In genomic region chr10:80614351-80614750, GRCm38 (mm10) we compare ENCODE assay signal across 17 mouse cellular contexts. TPM values are rescaled to one million over a fixed set of nuclear protein-coding genes. Genes with fewer than 3 reads are reported as not detected.
DNase-seq lines count a peak whose midpoint lies in the region; ATAC-seq lines count a peak whose summit lies in the region.
"Had no signal": no experiment of that assay in that cellular context is flagged by ENCODE, and none has a peak within 500 bp of the region (broad histone marks: within the 10 kb centered on the region; RNA-seq: fewer than 3 reads in every experiment).

No protein-coding gene starts in this region.

- intact Hi-C loops in gastrocnemius, postnatal 14 days (cut with DNase I; ENCODE audit: low total_unique reads): no loop called here

- no peaks in the 10 kb centered on the region for H3K27me3 ChIP-seq in hindbrain, embryonic 13.5 days
- H3K27me3 ChIP-seq in hindbrain, embryonic 16.5 days (replicated peaks; ENCODE audit: control insufficient read depth, insufficient read depth, low read length): no peaks in the 10 kb centered on the region
- no peaks in the 10 kb centered on the region for H3K27me3 ChIP-seq in neural tube, embryonic 11.5 days (ENCODE audit: control insufficient read depth, insufficient read depth, low read length)
- no peaks in the 10 kb centered on the region for H3K27me3 ChIP-seq in forebrain, embryonic 14.5 days (replicated peaks; ENCODE audit: control insufficient read depth, insufficient read depth, low read length)
- H3K27me3 ChIP-seq: embryonic facial prominence, embryonic 13.5 days; forebrain, embryonic 13.5 days; heart, embryonic 12.5 days had no signal

- H3K36me3 ChIP-seq in hindbrain, embryonic 13.5 days: peaks cover 58% of the 10 kb centered on the region
- H3K36me3 ChIP-seq in hindbrain, embryonic 16.5 days (ENCODE audit: control insufficient read depth, insufficient read depth, low read length): peaks cover 18% of the 10 kb centered on the region
- peaks cover 9% of the 10 kb centered on the region for H3K36me3 ChIP-seq in neural tube, embryonic 11.5 days (ENCODE audit: control insufficient read depth, insufficient read depth, low read length)
- peaks cover 49% of the 10 kb centered on the region for H3K36me3 ChIP-seq in forebrain, embryonic 14.5 days (ENCODE audit: control insufficient read depth, insufficient read depth, low read length)

- H3K9ac ChIP-seq in hindbrain, embryonic 13.5 days: 0 out of 2 replicates have a peak overlapping the region, but pooled peaks have one; percentile 15
- H3K9ac ChIP-seq in hindbrain, embryonic 16.5 days (ENCODE audit: low read depth, low read length): no peak overlapping the region
- H3K9ac ChIP-seq in neural tube, embryonic 11.5 days (ENCODE audit: low read length): no peak overlapping the region
- H3K9ac ChIP-seq in forebrain, embryonic 14.5 days (ENCODE audit: low read length): no peak overlapping the region
- H3K9ac ChIP-seq: embryonic facial prominence, embryonic 13.5 days; forebrain, embryonic 13.5 days; heart, embryonic 12.5 days had no signal

- no peak overlapping the region for H3K4me2 ChIP-seq in hindbrain, embryonic 13.5 days
- no peak overlapping the region for H3K4me2 ChIP-seq in hindbrain, embryonic 16.5 days (ENCODE audit: low read length)
- H3K4me2 ChIP-seq in neural tube, embryonic 11.5 days (ENCODE audit: low read depth): no peak overlapping the region
- H3K4me2 ChIP-seq in forebrain, embryonic 14.5 days (ENCODE audit: low read length): no peak overlapping the region
- H3K4me2 ChIP-seq: embryonic facial prominence, embryonic 13.5 days; forebrain, embryonic 13.5 days; heart, embryonic 12.5 days had no signal

- peaks cover 4% of the 10 kb centered on the region; the same call in 1 of the 2 replicates for H3K4me1 ChIP-seq in hindbrain, embryonic 13.5 days (replicated peaks)
- H3K4me1 ChIP-seq in hindbrain, embryonic 16.5 days (ENCODE audit: control insufficient read depth, insufficient read depth, low read depth, low read length): no peaks in the 10 kb centered on the region
- H3K4me1 ChIP-seq in neural tube, embryonic 11.5 days (ENCODE audit: control insufficient read depth, insufficient read depth, low read length): no peaks in the 10 kb centered on the region
- no peaks in the 10 kb centered on the region for H3K4me1 ChIP-seq in forebrain, embryonic 14.5 days (ENCODE audit: control insufficient read depth, insufficient read depth, low read length)
- H3K4me1 ChIP-seq: embryonic facial prominence, embryonic 13.5 days; forebrain, embryonic 13.5 days had no signal

- no peak overlapping the region for H3K27ac ChIP-seq in hindbrain, embryonic 13.5 days
- H3K27ac ChIP-seq in hindbrain, embryonic 16.5 days (ENCODE audit: low read depth, low read length): no peak overlapping the region
- H3K27ac ChIP-seq in neural tube, embryonic 11.5 days (ENCODE audit: low read depth, low read length): 0 out of 2 replicates have a peak overlapping the region, but pooled peaks have one; percentile 4
- no peak overlapping the region for H3K27ac ChIP-seq in forebrain, embryonic 14.5 days (ENCODE audit: low read depth, low read length)
- H3K27ac ChIP-seq: embryonic facial prominence, embryonic 13.5 days; forebrain, embryonic 13.5 days; hindbrain, postnatal 0 days had no signal

- DNase-seq in neural tube, embryonic 11.5 days (ENCODE audit: low spot score): no peak
- DNase-seq in neural tube, embryonic 10.5 days (ENCODE audit: extremely low spot score, low spot score): no peak
- peak; percentile 44 for DNase-seq in thymus, postnatal 0 days (ENCODE audit: low spot score)
- peak; percentile 44 to 60 for DNase-seq in thymus, postnatal 36 days
- DNase-seq in gastrocnemius, postnatal 14 days: no peak
- DNase-seq in forebrain, embryonic 14.5 days (ENCODE audit: low spot score): no peak
- DNase-seq: adrenal gland, adult 8-10 months; adrenal gland, postnatal 36 days; cerebellum, adult 8-10 months; gastrocnemius, postnatal 10 days; heart, postnatal 36 days had no signal

- 92% methylated on average over 6 of the region's 6 CpGs for WGBS in hindbrain, embryonic 13.5 days
- 87% methylated on average over 6 of the region's 6 CpGs for WGBS in hindbrain, embryonic 16.5 days
- WGBS in neural tube, embryonic 11.5 days: 93% methylated on average over 6 of the region's 6 CpGs
- 95% methylated on average over 6 of the region's 6 CpGs for WGBS in forebrain, embryonic 14.5 days

- H3K4me3 ChIP-seq in hindbrain, embryonic 13.5 days: no peak overlapping the region
- H3K4me3 ChIP-seq in hindbrain, embryonic 16.5 days (ENCODE audit: low read length): no peak overlapping the region
- no peak overlapping the region for H3K4me3 ChIP-seq in neural tube, embryonic 11.5 days (ENCODE audit: low read depth, low read length)
- no peak overlapping the region for H3K4me3 ChIP-seq in forebrain, embryonic 14.5 days (ENCODE audit: low read depth, low read length)
- H3K4me3 ChIP-seq: embryonic facial prominence, embryonic 13.5 days; forebrain, embryonic 13.5 days; heart, embryonic 12.5 days had no signal

- no peak for ATAC-seq in hindbrain, embryonic 13.5 days (ENCODE audit: low FRiP score)
- ATAC-seq in hindbrain, embryonic 16.5 days: no peak
- ATAC-seq in neural tube, embryonic 11.5 days (ENCODE audit: insufficient read depth, low FRiP score, low TSS enrichment): no peak
- ATAC-seq in forebrain, embryonic 14.5 days: no peak
- ATAC-seq: forebrain, embryonic 13.5 days; hindbrain, postnatal 0 days had no signal

- no peaks in the 10 kb centered on the region for H3K9me3 ChIP-seq in hindbrain, embryonic 13.5 days
- no peaks in the 10 kb centered on the region for H3K9me3 ChIP-seq in hindbrain, embryonic 16.5 days (ENCODE audit: control insufficient read depth, low read length)
- H3K9me3 ChIP-seq in neural tube, embryonic 11.5 days (ENCODE audit: control insufficient read depth, low read length): no peaks in the 10 kb centered on the region
- H3K9me3 ChIP-seq in forebrain, embryonic 14.5 days (replicated peaks; ENCODE audit: control insufficient read depth, low read length): no peaks in the 10 kb centered on the region
- H3K9me3 ChIP-seq: embryonic facial prominence, embryonic 13.5 days; forebrain, embryonic 13.5 days; heart, embryonic 12.5 days had no signal

RNA-seq across cellular contexts. Expression of gene Csnk1g2, which starts 8.3 kb away (rescaled TPM):
- polyA plus RNA-seq in hindbrain, embryonic 13.5 days (2015; fragmentation: Nextera tagmentation; extraction: Ambion mirVana): 98.5 and 102 TPM in 2 replicates
- polyA plus RNA-seq in hindbrain, embryonic 16.5 days (2015; fragmentation: Nextera tagmentation; extraction: Ambion mirVana): 24.9 and 77.7 TPM in 2 replicates
- polyA plus RNA-seq in neural tube, embryonic 11.5 days (2014; fragmentation: Nextera tagmentation; extraction: Ambion mirVana): 117 TPM in 2 replicates
- 153 and 160 TPM in 2 replicates for polyA plus RNA-seq in thymus, postnatal 0 days (2015; fragmentation: Nextera tagmentation; extraction: Ambion mirVana)
- 100 to 1,000 TPM in 1 of 2 experiments, 10 to 100 TPM in 1; 94.3 to 105 TPM for total RNA-seq in gastrocnemius, postnatal 14 days (2021)
- 35.9 and 49.2 TPM in 2 replicates for polyA plus RNA-seq in forebrain, embryonic 14.5 days (2014; fragmentation: Nextera tagmentation; extraction: Ambion mirVana)

RNA-seq across cellular contexts. Expression of gene Gm49322, which starts 8.5 kb away (rescaled TPM):
- polyA plus RNA-seq in hindbrain, embryonic 13.5 days (2015; fragmentation: Nextera tagmentation; extraction: Ambion mirVana): 3.1 and 3.3 TPM in 2 replicates
- 2.3 and 3.1 TPM in 2 replicates for polyA plus RNA-seq in hindbrain, embryonic 16.5 days (2015; fragmentation: Nextera tagmentation; extraction: Ambion mirVana)
- 2.4 and 3.1 TPM in 2 replicates for polyA plus RNA-seq in neural tube, embryonic 11.5 days (2014; fragmentation: Nextera tagmentation; extraction: Ambion mirVana)
- polyA plus RNA-seq in thymus, postnatal 0 days (2015; fragmentation: Nextera tagmentation; extraction: Ambion mirVana): 2.8 and 4.2 TPM in 2 replicates
- total RNA-seq in gastrocnemius, postnatal 14 days (2021): under 1 TPM; 0.18 to 0.27 TPM
- polyA plus RNA-seq in forebrain, embryonic 14.5 days (2014; fragmentation: Nextera tagmentation; extraction: Ambion mirVana): 1.1 and 1.6 TPM in 2 replicates

RNA-seq across cellular contexts. Expression of gene Adat3, which starts 11.7 kb away (rescaled TPM):
- 4.4 and 6.4 TPM in 2 replicates for polyA plus RNA-seq in hindbrain, embryonic 13.5 days (2015; fragmentation: Nextera tagmentation; extraction: Ambion mirVana)
- polyA plus RNA-seq in hindbrain, embryonic 16.5 days (2015; fragmentation: Nextera tagmentation; extraction: Ambion mirVana): 5.2 and 6.4 TPM in 2 replicates
- 8.0 and 10.9 TPM in 2 replicates for polyA plus RNA-seq in neural tube, embryonic 11.5 days (2014; fragmentation: Nextera tagmentation; extraction: Ambion mirVana)
- polyA plus RNA-seq in thymus, postnatal 0 days (2015; fragmentation: Nextera tagmentation; extraction: Ambion mirVana): 6.9 and 10.2 TPM in 2 replicates
- 1 to 10 TPM; 1.2 to 1.5 TPM for total RNA-seq in gastrocnemius, postnatal 14 days (2021)
- 3.6 and 7.4 TPM in 2 replicates for polyA plus RNA-seq in forebrain, embryonic 14.5 days (2014; fragmentation: Nextera tagmentation; extraction: Ambion mirVana)

RNA-seq across cellular contexts. Expression of gene Scamp4, which starts 11.7 kb away (rescaled TPM):
- polyA plus RNA-seq in hindbrain, embryonic 13.5 days (2015; fragmentation: Nextera tagmentation; extraction: Ambion mirVana): 65.1 and 67.5 TPM in 2 replicates
- polyA plus RNA-seq in hindbrain, embryonic 16.5 days (2015; fragmentation: Nextera tagmentation; extraction: Ambion mirVana): 73.6 and 80.8 TPM in 2 replicates
- polyA plus RNA-seq in neural tube, embryonic 11.5 days (2014; fragmentation: Nextera tagmentation; extraction: Ambion mirVana): 72.1 and 77.7 TPM in 2 replicates
- polyA plus RNA-seq in thymus, postnatal 0 days (2015; fragmentation: Nextera tagmentation; extraction: Ambion mirVana): 50.4 and 52.9 TPM in 2 replicates
- total RNA-seq in gastrocnemius, postnatal 14 days (2021): 10 to 100 TPM; 18.3 to 22.0 TPM
- 57.7 and 61.9 TPM in 2 replicates for polyA plus RNA-seq in forebrain, embryonic 14.5 days (2014; fragmentation: Nextera tagmentation; extraction: Ambion mirVana)

RNA-seq across cellular contexts. Expression of gene Abhd17a, which starts 24.2 kb away (rescaled TPM):
- 93.8 and 96.2 TPM in 2 replicates for polyA plus RNA-seq in hindbrain, embryonic 13.5 days (2015; fragmentation: Nextera tagmentation; extraction: Ambion mirVana)
- 127 and 130 TPM in 2 replicates for polyA plus RNA-seq in hindbrain, embryonic 16.5 days (2015; fragmentation: Nextera tagmentation; extraction: Ambion mirVana)
- 119 and 120 TPM in 2 replicates for polyA plus RNA-seq in neural tube, embryonic 11.5 days (2014; fragmentation: Nextera tagmentation; extraction: Ambion mirVana)
- polyA plus RNA-seq in thymus, postnatal 0 days (2015; fragmentation: Nextera tagmentation; extraction: Ambion mirVana): 103 and 118 TPM in 2 replicates
- total RNA-seq in gastrocnemius, postnatal 14 days (2021): 10 to 100 TPM; 55.8 to 57.1 TPM
- polyA plus RNA-seq in forebrain, embryonic 14.5 days (2014; fragmentation: Nextera tagmentation; extraction: Ambion mirVana): 118 and 126 TPM in 2 replicates

Comparison
In these comparisons a context has a peak if more than half of its experiments do, and no peak if none do; other contexts are left out.
1. DNase-seq: peak in thymus, postnatal 0 days (single experiment) and thymus, postnatal 36 days (2 of 2); none in neural tube, embryonic 11.5 days (single experiment), neural tube, embryonic 10.5 days (single experiment), gastrocnemius, postnatal 14 days (single experiment) and forebrain, embryonic 14.5 days (single experiment).